Mouse (Mus musculus): ENCODE measurements around the gene Ppp4r3a. TPM values are rescaled to one million over a fixed set of nuclear protein-coding genes. Genes with fewer than 3 reads are reported as not detected.
A peak's percentile ranks its signal among the peaks of the same experiment; 100 is the strongest.
"Not testable (repeated sequence)": the region's sequence is repeated elsewhere in the genome, so short reads cannot be mapped to it uniquely, and the experiment has no call there.

Ppp4r3a gene
- polyA plus RNA-seq, 1 experiment from 2014 or later = 31.7 TPM

DNA sequence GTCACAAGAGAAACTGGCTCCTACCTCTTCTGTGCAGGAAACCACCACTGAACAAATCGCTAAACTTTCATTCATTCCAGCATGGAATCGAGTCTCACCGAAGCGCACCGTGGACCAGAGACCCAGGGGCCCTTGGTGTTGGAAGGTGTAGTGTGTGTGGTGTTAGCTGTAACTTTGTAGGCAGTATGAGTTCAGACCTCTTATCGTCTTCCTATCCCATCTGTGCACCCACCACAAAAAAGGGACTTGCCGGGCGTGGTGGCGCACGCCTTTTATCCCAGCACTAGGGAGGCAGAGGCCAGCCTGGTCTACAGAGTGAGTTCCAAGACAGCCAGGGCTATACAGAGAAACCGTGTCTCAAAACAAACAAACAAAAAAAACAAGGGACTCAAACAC lies 68.3 kb downstream of the Ppp4r3a start:
- Histone ChIP-seq H3K9me3 (ENCODE audit: low read length) (no peaks in the 10 kb centered on the region), H3K4me3 (ENCODE audit: low read length) (no peak overlapping the region), H3K4me2 (replicated peaks; ENCODE audit: low read depth, low read length) (no peak overlapping the region), H3K27me3 (ENCODE audit: insufficient read depth, low read length) (no peaks in the 10 kb centered on the region), H3K36me3 (ENCODE audit: insufficient read depth, low read length) (no peaks in the 10 kb centered on the region), H3K27ac (ENCODE audit: low read length) (peak overlapping the region; percentile 72; the same call in 1 of the 2 replicates), H3K9ac (replicated peaks; ENCODE audit: low read length) (no peak overlapping the region), H3K4me1 (ENCODE audit: insufficient read depth, low read length) (peaks cover 84% of the 10 kb centered on the region)
- WGBS = 81% methylated on average over 11 of the region's 11 CpGs
- no peak for ATAC-seq (ENCODE audit: low FRiP score, low TSS enrichment)

DNA sequence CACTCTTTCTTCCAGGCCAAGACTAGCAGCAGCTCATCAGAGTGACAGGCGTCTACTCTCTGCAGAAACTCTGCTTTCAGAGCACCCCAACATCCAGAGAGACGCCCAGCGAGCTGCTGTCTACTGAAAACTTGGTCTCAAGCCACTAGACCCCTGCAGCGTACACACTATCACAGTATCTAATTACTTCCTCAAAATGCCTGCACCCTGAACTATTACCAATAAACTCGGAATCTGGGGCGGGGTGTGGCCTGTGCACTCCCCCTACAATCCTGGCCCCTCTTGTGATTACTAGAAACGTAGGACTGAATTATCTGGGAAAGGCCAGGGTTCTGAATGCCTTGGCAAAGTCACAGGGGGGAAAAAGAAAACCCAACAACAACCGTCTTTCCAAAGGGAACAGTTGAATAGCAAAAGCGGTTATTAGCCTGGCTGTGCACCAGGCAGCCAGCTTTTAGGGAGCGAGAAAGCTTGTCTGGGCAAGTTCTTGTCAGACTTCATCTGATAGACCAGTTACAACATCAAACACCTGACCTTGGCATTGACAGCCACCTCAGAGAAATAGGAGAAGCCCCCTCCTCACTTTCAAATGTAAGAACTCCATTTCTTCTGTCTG lies 68.8 kb downstream of the Ppp4r3a start:
- 0 out of 2 replicates have a peak overlapping the region, but pooled peaks have one; percentile 7 for H3K4me2 ChIP-seq (replicated peaks; ENCODE audit: low read depth, low read length)
- H3K27ac ChIP-seq (ENCODE audit: low read length) = peak overlapping the region; percentile 48
- no peak for ATAC-seq (ENCODE audit: low FRiP score, low TSS enrichment)

DNA sequence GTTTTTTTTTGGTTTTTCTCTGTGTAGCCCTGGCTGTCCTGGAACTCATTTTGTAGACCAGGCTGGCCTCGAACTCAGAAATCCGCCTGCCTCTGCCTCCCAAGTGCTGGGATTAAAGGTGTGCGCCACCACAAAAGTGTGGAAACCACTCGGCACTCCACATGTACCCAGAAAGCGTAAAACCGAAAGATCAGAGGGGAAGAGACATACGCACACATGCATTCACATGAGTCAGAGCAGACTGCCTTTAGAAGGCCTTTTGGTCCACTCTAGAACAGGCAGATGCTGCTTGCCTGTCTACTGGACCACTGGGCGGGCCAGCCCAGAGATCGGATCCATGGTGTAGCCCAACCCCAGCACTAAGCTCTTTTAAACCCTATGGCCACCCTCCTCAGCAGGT lies 69.8 kb downstream of the Ppp4r3a start:
- H3K4me3 ChIP-seq (ENCODE audit: low read length); H3K9ac ChIP-seq (replicated peaks; ENCODE audit: low read length); ATAC-seq (ENCODE audit: low FRiP score, low TSS enrichment); H3K9me3 ChIP-seq (ENCODE audit: low read length); H3K27me3 ChIP-seq (ENCODE audit: insufficient read depth, low read length); H3K4me2 ChIP-seq (replicated peaks; ENCODE audit: low read depth, low read length); H3K36me3 ChIP-seq (ENCODE audit: insufficient read depth, low read length): not testable (repeated sequence)
- 83% methylated on average over 9 of the region's 9 CpGs for WGBS
- peak overlapping the region; percentile 48 for H3K27ac ChIP-seq (ENCODE audit: low read length)
- peaks cover 89% of the 10 kb centered on the region for H3K4me1 ChIP-seq (ENCODE audit: insufficient read depth, low read length)

More for the DNA sequence above, 68.8 kb downstream of the Ppp4r3a start:
- H3K36me3 ChIP-seq (ENCODE audit: insufficient read depth, low read length) = no peaks in the 10 kb centered on the region
- WGBS = 36% methylated on average over 10 of the region's 10 CpGs
- peaks cover 87% of the 10 kb centered on the region for H3K4me1 ChIP-seq (ENCODE audit: insufficient read depth, low read length)
- no peaks in the 10 kb centered on the region for H3K9me3 ChIP-seq (ENCODE audit: low read length)
- H3K9ac ChIP-seq (replicated peaks; ENCODE audit: low read length) = no peak overlapping the region
- no peak overlapping the region for H3K4me3 ChIP-seq (ENCODE audit: low read length)
- no peaks in the 10 kb centered on the region for H3K27me3 ChIP-seq (ENCODE audit: insufficient read depth, low read length)

DNA sequence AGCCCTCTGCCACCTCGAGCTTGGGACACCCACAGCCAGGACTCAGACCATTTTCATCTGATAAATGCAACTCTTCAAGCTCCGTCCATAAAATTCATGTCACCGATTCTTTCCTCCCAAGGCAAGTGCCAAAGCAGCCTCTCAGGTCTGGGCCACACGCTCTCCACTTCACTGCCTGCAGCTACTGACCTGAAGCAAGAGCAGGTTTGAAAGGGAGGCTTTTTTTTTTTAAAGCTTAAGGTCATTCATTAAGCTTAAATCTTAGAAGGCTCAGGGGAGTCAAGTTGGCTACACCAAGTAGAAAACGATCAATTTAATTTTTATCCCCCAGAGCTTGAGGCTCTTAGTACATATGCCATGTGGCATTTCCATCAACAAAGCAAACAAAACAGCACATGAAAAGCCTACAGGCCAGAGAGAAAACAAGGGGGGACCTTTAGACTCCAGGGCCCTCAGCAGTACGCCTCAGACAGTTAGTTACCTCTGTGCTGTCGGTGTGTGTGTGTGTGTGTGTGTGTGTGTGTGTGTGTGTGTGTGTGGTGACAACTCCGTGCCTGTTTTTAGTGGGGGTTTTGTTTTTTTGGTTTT lies 70.3 kb downstream of the Ppp4r3a start:
- Histone ChIP-seq H3K27me3 (ENCODE audit: insufficient read depth, low read length) (no peaks in the 10 kb centered on the region), H3K4me1 (ENCODE audit: insufficient read depth, low read length) (peaks cover 89% of the 10 kb centered on the region), H3K9ac (replicated peaks; ENCODE audit: low read length) (peak overlapping the region; percentile 3; the same call in 1 of the 2 replicates), H3K4me2 (replicated peaks; ENCODE audit: low read depth, low read length) (0 out of 2 replicates have a peak overlapping the region, but pooled peaks have one; percentile 8), H3K9me3 (ENCODE audit: low read length) (no peaks in the 10 kb centered on the region), H3K36me3 (ENCODE audit: insufficient read depth, low read length) (no peaks in the 10 kb centered on the region), H3K4me3 (ENCODE audit: low read length) (no peak overlapping the region), H3K27ac (ENCODE audit: low read length) (peak overlapping the region; percentile 87)
- WGBS = 28% methylated on average over 8 of the region's 8 CpGs
- no peak for ATAC-seq (ENCODE audit: low FRiP score, low TSS enrichment)

DNA sequence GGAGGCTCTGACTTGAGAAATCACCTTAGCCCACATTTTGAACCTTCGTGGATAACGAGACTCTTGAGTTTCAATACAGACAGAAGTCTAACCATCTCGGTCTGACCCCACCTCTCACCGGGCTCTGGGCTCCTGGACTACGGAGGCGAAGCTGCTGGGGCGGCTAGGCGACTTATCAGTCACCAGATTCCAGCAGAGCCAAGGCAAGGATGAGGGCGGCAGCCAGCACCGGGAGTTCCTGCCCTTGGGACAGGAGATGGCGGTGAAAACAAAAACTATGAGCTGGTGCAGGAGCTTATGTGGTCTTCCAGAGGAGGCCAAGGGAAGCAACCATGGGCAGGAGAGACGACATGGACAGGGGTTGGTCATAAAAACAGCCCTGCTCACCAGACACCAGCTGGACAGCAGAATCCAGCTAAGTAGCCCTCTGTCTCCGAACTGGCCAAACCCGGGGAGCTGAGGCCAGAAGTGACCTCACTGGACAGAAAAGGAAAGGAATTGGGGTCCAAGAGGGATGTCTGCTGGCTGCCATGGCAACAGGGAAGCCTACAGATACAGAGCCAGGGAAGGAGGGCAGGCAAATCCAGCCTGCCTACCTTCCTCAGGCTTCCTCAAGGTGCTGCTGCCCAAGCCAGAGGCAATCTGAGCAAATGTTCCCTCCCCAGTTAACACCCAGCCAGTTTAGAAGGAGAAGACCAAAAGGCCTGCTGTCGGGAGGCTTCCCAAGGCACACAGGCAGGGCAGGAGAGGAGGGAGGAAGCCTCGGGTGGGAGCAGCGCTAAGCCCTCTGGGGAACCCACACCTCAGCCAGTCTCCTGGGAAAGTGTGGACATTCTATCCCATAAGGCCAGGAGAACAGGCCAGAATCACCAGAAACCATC lies 71.1 kb downstream of the Ppp4r3a start:
- H3K27me3 ChIP-seq (ENCODE audit: insufficient read depth, low read length) = no peaks in the 10 kb centered on the region
- peak overlapping the region; percentile 3 for H3K9ac ChIP-seq (replicated peaks; ENCODE audit: low read length)
- no peaks in the 10 kb centered on the region for H3K9me3 ChIP-seq (ENCODE audit: low read length)
- ATAC-seq (ENCODE audit: low FRiP score, low TSS enrichment) = no peak
- WGBS = 13% methylated on average over 17 of the region's 17 CpGs
- peak overlapping the region; percentile 87 for H3K27ac ChIP-seq (ENCODE audit: low read length)
- H3K36me3 ChIP-seq (ENCODE audit: insufficient read depth, low read length) = no peaks in the 10 kb centered on the region
- H3K4me2 ChIP-seq (replicated peaks; ENCODE audit: low read depth, low read length) = peak overlapping the region; percentile 24
- no peak overlapping the region for H3K4me3 ChIP-seq (ENCODE audit: low read length)
- H3K4me1 ChIP-seq (ENCODE audit: insufficient read depth, low read length) = peaks cover 89% of the 10 kb centered on the region

DNA sequence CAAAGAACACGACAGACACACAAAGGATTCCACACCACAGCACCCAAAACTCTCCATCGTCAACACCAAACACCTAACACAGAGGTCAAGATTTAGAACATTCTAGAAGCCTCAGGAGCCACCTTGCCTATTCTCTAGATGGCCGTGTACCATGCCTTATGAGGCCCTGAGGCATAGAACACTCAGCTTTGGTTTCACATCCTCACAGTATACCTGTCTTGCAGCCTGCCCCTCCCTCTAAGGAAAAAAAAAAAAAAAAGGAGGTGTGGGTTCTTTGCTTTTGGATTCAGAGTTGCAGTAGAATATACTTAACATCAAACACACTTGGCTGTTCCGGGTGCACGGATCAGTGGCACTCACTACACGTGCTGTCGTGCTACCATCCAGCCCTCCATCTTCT lies 72.5 kb downstream of the Ppp4r3a start:
- ATAC-seq (ENCODE audit: low FRiP score, low TSS enrichment) = no peak

DNA sequence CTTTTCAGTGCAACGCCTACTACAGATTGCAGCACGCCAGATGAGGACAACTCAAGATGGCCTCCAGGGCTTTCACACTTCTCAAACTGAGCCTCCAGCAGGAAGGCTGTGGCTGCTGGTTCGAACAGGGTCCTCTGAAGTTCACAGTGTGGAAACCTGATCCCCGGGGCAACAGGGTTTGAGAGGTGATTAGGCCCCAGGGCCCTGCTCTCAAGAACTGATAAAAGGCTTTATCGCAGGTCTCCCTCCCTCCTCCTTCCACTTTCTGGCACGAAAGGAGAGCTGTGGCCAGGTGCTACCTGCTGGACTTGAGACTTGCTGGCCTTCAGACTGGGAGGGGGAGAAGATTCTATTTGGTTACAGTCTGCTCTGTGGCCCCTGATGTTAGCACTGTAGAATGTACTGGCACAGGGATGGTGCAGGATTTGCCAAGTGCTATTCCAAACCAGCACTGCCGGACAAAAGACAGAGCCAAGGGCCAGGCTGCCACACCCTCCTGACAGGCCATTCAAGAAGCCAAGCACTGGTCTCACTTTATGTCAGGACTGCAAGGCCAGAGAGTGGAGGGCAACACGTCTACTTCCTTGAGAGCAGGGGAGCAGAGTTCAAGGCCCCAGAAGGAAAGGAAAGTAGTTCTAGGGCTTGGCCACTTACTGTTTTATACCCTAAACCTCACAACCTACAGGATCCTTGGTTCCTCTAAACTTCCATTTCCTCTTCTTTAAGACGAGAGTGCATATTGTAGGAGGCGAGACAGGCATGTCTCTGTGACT lies 73.2 kb downstream of the Ppp4r3a start:
- Histone ChIP-seq H3K27ac (ENCODE audit: low read length) (no peak overlapping the region), H3K9ac (replicated peaks; ENCODE audit: low read length) (peak overlapping the region; percentile 17; the same call in 1 of the 2 replicates), H3K4me1 (ENCODE audit: insufficient read depth, low read length) (peaks cover 75% of the 10 kb centered on the region), H3K9me3 (ENCODE audit: low read length) (no peaks in the 10 kb centered on the region), H3K36me3 (ENCODE audit: insufficient read depth, low read length) (no peaks in the 10 kb centered on the region), H3K27me3 (ENCODE audit: insufficient read depth, low read length) (no peaks in the 10 kb centered on the region), H3K4me2 (replicated peaks; ENCODE audit: low read depth, low read length) (no peak overlapping the region), H3K4me3 (ENCODE audit: low read length) (no peak overlapping the region)
- 58% methylated on average over 10 of the region's 10 CpGs for WGBS
- ATAC-seq (ENCODE audit: low FRiP score, low TSS enrichment) = no peak

More for the DNA sequence above, 72.5 kb downstream of the Ppp4r3a start:
- Histone ChIP-seq H3K36me3 (ENCODE audit: insufficient read depth, low read length) (no peaks in the 10 kb centered on the region), H3K4me2 (replicated peaks; ENCODE audit: low read depth, low read length) (no peak overlapping the region), H3K4me3 (ENCODE audit: low read length) (no peak overlapping the region), H3K9ac (replicated peaks; ENCODE audit: low read length) (no peak overlapping the region), H3K4me1 (ENCODE audit: insufficient read depth, low read length) (peaks cover 77% of the 10 kb centered on the region), H3K27me3 (ENCODE audit: insufficient read depth, low read length) (no peaks in the 10 kb centered on the region), H3K9me3 (ENCODE audit: low read length) (no peaks in the 10 kb centered on the region), H3K27ac (ENCODE audit: low read length) (no peak overlapping the region)
- WGBS = 60% methylated on average over 7 of the region's 7 CpGs

DNA sequence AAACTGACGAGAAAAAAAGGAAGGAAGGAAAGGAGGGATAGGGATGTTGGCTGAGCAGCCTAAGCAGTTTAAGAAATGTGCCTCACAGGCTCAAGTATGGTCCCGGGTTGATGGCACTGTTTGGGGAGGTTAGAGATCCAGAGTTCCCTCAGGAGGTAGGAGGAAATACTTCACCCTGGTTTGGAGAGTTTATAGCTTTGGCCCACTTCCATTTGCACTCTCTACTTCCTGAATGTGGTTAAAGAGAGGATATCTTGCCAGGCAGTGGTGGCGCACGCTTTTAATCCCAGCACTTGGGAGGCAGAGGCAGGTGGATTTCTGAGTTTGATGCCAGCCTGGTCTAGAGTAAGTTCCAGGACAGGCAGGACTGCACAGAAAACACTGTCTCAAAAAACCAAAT lies 74.3 kb downstream of the Ppp4r3a start:
- WGBS = 85% methylated on average over 4 of the region's 4 CpGs
- Histone ChIP-seq H3K27me3 (ENCODE audit: insufficient read depth, low read length) (no peaks in the 10 kb centered on the region), H3K9ac (replicated peaks; ENCODE audit: low read length) (no peak overlapping the region), H3K4me3 (ENCODE audit: low read length) (no peak overlapping the region), H3K36me3 (ENCODE audit: insufficient read depth, low read length) (no peaks in the 10 kb centered on the region), H3K27ac (ENCODE audit: low read length) (no peak overlapping the region), H3K4me2 (replicated peaks; ENCODE audit: low read depth, low read length) (no peak overlapping the region), H3K4me1 (ENCODE audit: insufficient read depth, low read length) (peaks cover 73% of the 10 kb centered on the region), H3K9me3 (ENCODE audit: low read length) (no peaks in the 10 kb centered on the region)
- ATAC-seq (ENCODE audit: low FRiP score, low TSS enrichment) = no peak

DNA sequence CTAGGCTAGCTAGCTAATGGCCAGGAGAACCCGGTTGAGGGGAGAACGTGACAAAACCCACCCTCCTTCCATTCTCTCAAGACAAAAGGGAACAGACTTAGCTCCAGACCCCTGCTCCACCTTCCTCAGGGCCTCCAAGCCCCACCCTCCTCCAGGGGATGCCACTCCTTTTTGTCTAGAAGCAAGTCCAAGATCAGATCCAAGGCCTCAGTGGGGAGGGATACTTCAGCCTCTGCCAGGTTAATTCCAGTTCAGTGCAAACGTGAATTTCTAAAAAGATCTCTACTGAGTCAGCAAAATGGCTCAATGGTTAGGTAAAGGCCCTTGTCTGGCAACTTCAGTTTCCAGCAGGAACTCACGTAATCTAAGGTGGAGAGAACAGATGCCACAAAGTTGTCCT lies 74.9 kb downstream of the Ppp4r3a start:
- Histone ChIP-seq H3K4me2 (replicated peaks; ENCODE audit: low read depth, low read length) (no peak overlapping the region), H3K4me1 (ENCODE audit: insufficient read depth, low read length) (peaks cover 71% of the 10 kb centered on the region), H3K36me3 (ENCODE audit: insufficient read depth, low read length) (no peaks in the 10 kb centered on the region), H3K9ac (replicated peaks; ENCODE audit: low read length) (no peak overlapping the region), H3K9me3 (ENCODE audit: low read length) (no peaks in the 10 kb centered on the region), H3K27me3 (ENCODE audit: insufficient read depth, low read length) (no peaks in the 10 kb centered on the region), H3K27ac (ENCODE audit: low read length) (peak overlapping the region; percentile 68), H3K4me3 (ENCODE audit: low read length) (no peak overlapping the region)
- 53% methylated on average over 4 of the region's 4 CpGs for WGBS
- ATAC-seq (ENCODE audit: low FRiP score, low TSS enrichment) = no peak; the same call in 1 of the 2 replicates

Data from kidney, embryonic 16.5 days (tissue).